ENCODE assay signal across 8 mouse cellular contexts in the genomic region with DNA sequence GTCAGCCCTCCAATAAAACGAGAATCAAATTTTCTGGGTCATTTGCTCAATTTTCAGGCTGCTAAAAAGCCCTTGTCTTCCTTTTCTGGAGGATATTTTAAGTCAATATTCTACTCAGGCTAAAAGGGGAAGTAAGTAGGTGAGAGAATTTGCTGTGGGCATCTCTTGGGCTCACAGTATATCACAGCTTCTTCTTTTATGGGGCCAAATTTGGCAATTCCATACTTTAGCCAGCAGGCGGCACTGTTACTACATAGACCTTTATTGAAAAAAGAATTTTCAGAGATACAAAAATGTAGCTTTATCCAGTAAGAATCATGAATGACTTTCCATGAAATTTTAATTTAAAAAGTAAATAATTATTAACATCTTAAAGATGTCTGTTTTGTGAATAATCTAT. TPM values are rescaled to one million over a fixed set of nuclear protein-coding genes. Genes with fewer than 3 reads are reported as not detected.
DNase-seq lines count a peak whose midpoint lies in the region; TF ChIP-seq lines count a peak whose summit lies in the region.

No protein-coding gene starts in this region.

- H3K79me2 ChIP-seq in CH12.LX (replicated peaks; ENCODE audit: control insufficient read depth, extremely low read depth, insufficient read depth, poor library complexity, severe bottlenecking), result no peaks in the 10 kb centered on the region

- no peak overlapping the region for H3K27ac ChIP-seq in CH12.LX (ENCODE audit: insufficient read depth, low read depth)

- H3K4me2 ChIP-seq in CH12.LX (ENCODE audit: insufficient read depth, low read depth, poor library complexity, severe bottlenecking), result no peak overlapping the region

- no peaks in the 10 kb centered on the region for H3K36me3 ChIP-seq in CH12.LX (replicated peaks in 1 of 2; ENCODE audit: control insufficient read depth in 1 of 2, insufficient read depth in 1 of 2, low read length in 1 of 2)

- dilution Hi-C loops in CH12.LX (cut with MboI; ENCODE audit: extremely low pct_ligation_motif_present, extremely low pct_unique_long_range_greater_than_20kb, low sequenced_read_pairs), result no loop called here

- DNase-seq in adrenal gland, postnatal 14 days, result peak; percentile 4
- no peak for DNase-seq in adrenal gland, adult 8-10 months
- peak; percentile 18 to 34 for DNase-seq in layer of hippocampus, postnatal 10 days (ENCODE audit: low spot score in 2 of 2)
- DNase-seq in layer of hippocampus, postnatal 36 days, result no peak
- DNase-seq in CH12.LX (ENCODE audit: extremely low read depth), result peak; percentile 0
- peak; percentile 70 for DNase-seq in embryo, embryonic 10.5 days (ENCODE audit: low spot score)
- DNase-seq in spleen, postnatal 4 days (ENCODE audit: low spot score in 2 of 2), result no peak
- no peak for DNase-seq in frontal cortex, postnatal 25 days (ENCODE audit: low spot score in 2 of 2)

- H3K9ac ChIP-seq in CH12.LX (ENCODE audit: insufficient read depth, low read depth), result no peak overlapping the region

- in situ Hi-C loops in CH12.LX (cut with MboI; ENCODE audit: low pct_ligation_motif_present, low pct_unique_long_range_greater_than_20kb, low sequenced_read_pairs), result no loop called here

- TF ChIP-seq POLR2A in CH12.LX (IDR thresholded peaks at IDR 0.05; ENCODE audit: low read depth, low read length), result no peak

- no peak; the same call in none of the 2 replicates for TF ChIP-seq RAD21 in CH12.LX (IDR thresholded peaks at IDR 0.05; ENCODE audit: low read depth, low read length)

- no peaks in the 10 kb centered on the region for H3K27me3 ChIP-seq in CH12.LX (replicated peaks)

- no peaks in the 10 kb centered on the region for H3K4me1 ChIP-seq in CH12.LX (ENCODE audit: control insufficient read depth in 1 of 2, insufficient read depth in 2 of 2)

- peak in 1 of 2 experiments; percentile 27; a peak in 1 of 4 replicates for TF ChIP-seq CTCF in CH12.LX (conservative IDR thresholded peaks at IDR 0.05 in 1 of 2, IDR thresholded peaks at IDR 0.05 in 1 of 2; ENCODE audit: low read depth in 2 of 2, low read length in 2 of 2)

- no peak overlapping the region for H3K4me3 ChIP-seq in CH12.LX (replicated peaks in 1 of 3; ENCODE audit: low read depth in 2 of 3, low read length in 2 of 3, poor library complexity in 1 of 3)

- peaks cover 3% of the 10 kb centered on the region for H3K9me3 ChIP-seq in CH12.LX (replicated peaks; ENCODE audit: low read length)

- TF ChIP-seq EP300 in CH12.LX (IDR thresholded peaks at IDR 0.05; ENCODE audit: low read length), result no peak

TF ChIP-seq in CH12.LX, 34 proteins besides CTCF, POLR2A, EP300 and RAD21:
- TF ChIP-seq HCFC1 (IDR thresholded peaks at IDR 0.05; ENCODE audit: low read depth, low read length) (no peak), PAX5 (IDR thresholded peaks at IDR 0.05; ENCODE audit: low read length) (no peak), GABPA (IDR thresholded peaks at IDR 0.05; ENCODE audit: insufficient replicate concordance, low read depth, low read length) (no peak), NRF1 (IDR thresholded peaks at IDR 0.05; ENCODE audit: low read depth, low read length) (no peak), ETS1 (conservative IDR thresholded peaks at IDR 0.05; ENCODE audit: low read depth, low read length) (no peak), CHD1 (IDR thresholded peaks at IDR 0.05; ENCODE audit: low read depth, low read length) (no peak), BHLHE40 (IDR thresholded peaks at IDR 0.05; ENCODE audit: low read depth, low read length) (no peak), POLR2AphosphoS2 (IDR thresholded peaks at IDR 0.05; ENCODE audit: low read depth, low read length) (no peak), USF1 (IDR thresholded peaks at IDR 0.05; ENCODE audit: low read depth, low read length) (no peak), MXI1 (IDR thresholded peaks at IDR 0.05; ENCODE audit: low read depth, low read length) (no peak), JUND (conservative IDR thresholded peaks at IDR 0.05; ENCODE audit: low read depth, low read length) (no peak), IRF4 (IDR thresholded peaks at IDR 0.05; ENCODE audit: low read depth, low read length) (no peak), UBTF (IDR thresholded peaks at IDR 0.05; ENCODE audit: low read depth, low read length) (no peak), CHD2 (IDR thresholded peaks at IDR 0.05; ENCODE audit: low read length) (no peak), MAX (IDR thresholded peaks at IDR 0.05; ENCODE audit: low read length) (no peak), TBP (conservative IDR thresholded peaks at IDR 0.05; ENCODE audit: low read depth, low read length) (no peak), RCOR1 (conservative IDR thresholded peaks at IDR 0.05; ENCODE audit: low read depth, low read length) (no peak), ZC3H11A (IDR thresholded peaks at IDR 0.05; ENCODE audit: low read depth, low read length) (no peak)

RNA-seq across cellular contexts. Expression of a gene that starts 18.8 kb away (rescaled TPM):
- not detected in 2 replicates for total RNA-seq in adrenal gland, postnatal 14 days (2021)
- not detected for total RNA-seq in adrenal gland, adult 8-10 months (2022)
- not detected for total RNA-seq in layer of hippocampus, postnatal 10 days (2021)
- not detected for total RNA-seq in layer of hippocampus, postnatal 36 days (2021)
- total RNA-seq in CH12.LX (2012; rRNA removed) (not detected in 2 replicates), CH12.LX (2014; rRNA removed) (not detected in 2 replicates)
- not detected in 2 replicates for polyA plus RNA-seq in CH12.LX (2012; ENCODE audit: insufficient read length, low read depth)

Comparison
In these comparisons a context has a peak if more than half of its experiments do, and no peak if none do; other contexts are left out.
1. DNase-seq: peak in adrenal gland, postnatal 14 days (single experiment), layer of hippocampus, postnatal 10 days (2 of 2), CH12.LX (single experiment) and embryo, embryonic 10.5 days (single experiment); none in adrenal gland, adult 8-10 months (single experiment), layer of hippocampus, postnatal 36 days (0 of 2), spleen, postnatal 4 days (0 of 2) and frontal cortex, postnatal 25 days (0 of 2).